Mouse (Mus musculus) heart, postnatal 0 days (tissue): ENCODE data around the gene Napa.

ENCODE experiments used
- CTCF ChIP-seq: IDR thresholded peaks from 2 replicates; pipeline ENCODE4 v1.5.1; 2016; ENCODE audit warnings: antibody characterized with exemption, control low read depth, low read depth
- EP300 ChIP-seq: IDR thresholded peaks from 2 replicates; pipeline ENCODE4 v1.6.1; 2016; ENCODE audit warnings: antibody characterized with exemption, low read depth

GRCm38 (mm10) chr7:16102686-16103226 is 4.5 kb downstream of the Napa start:
- TF ChIP-seq CTCF (no peak), EP300 (no peak)
